Mouse (Mus musculus) embryonic facial prominence, embryonic 11.5 days (tissue): ENCODE measurements around the gene Mapkapk3. TPM values are rescaled to one million over a fixed set of nuclear protein-coding genes. Genes with fewer than 3 reads are reported as not detected.

Source experiments
- ATAC-seq: fragments of 200-750 bp; cut with Nextera tagmentation; replicated peaks from 2 replicates; pipeline ENCODE4 v1.8.0; 2017; ENCODE audit warnings: low read depth; ENCODE audit not compliant: insufficient number of reproducible peaks, low FRiP score, low TSS enrichment
- DNase-seq: peaks from one replicate; pipeline ENCODE4 v3.0.0-alpha.2; 2015; ENCODE audit warnings: low spot score
- H3K27ac ChIP-seq: fragments of 300-500 bp; sonication (generic); replicated peaks from 2 replicates; pipeline ENCODE4 v1.5.1; 2014; ENCODE audit warnings: mild to moderate bottlenecking, low read depth, low read length, control low read depth
- H3K27me3 ChIP-seq: fragments of 300-500 bp; sonication (generic); 2 replicates; pipeline ENCODE4 v1.6.1; 2014; ENCODE audit warnings: mild to moderate bottlenecking, low read length, moderate library complexity, mixed read lengths; ENCODE audit not compliant: control insufficient read depth, insufficient read depth
- H3K36me3 ChIP-seq: fragments of 300-500 bp; sonication (generic); replicated peaks from 2 replicates; pipeline ENCODE4 v1.6.1; 2014; ENCODE audit warnings: low read depth, mild to moderate bottlenecking, low read length, moderate library complexity, mixed read lengths; ENCODE audit not compliant: control insufficient read depth, insufficient read depth
- H3K4me1 ChIP-seq: fragments of 300-500 bp; sonication (generic); 2 replicates; pipeline ENCODE4 v1.6.1; 2014; ENCODE audit warnings: low read length, mixed read lengths; ENCODE audit not compliant: control insufficient read depth, insufficient read depth
- H3K4me2 ChIP-seq: fragments of 300-500 bp; sonication (generic); 2 replicates; pipeline ENCODE4 v1.6.1; 2014; ENCODE audit warnings: low read depth, mild to moderate bottlenecking, control low read depth, low read length, moderate library complexity
- H3K4me3 ChIP-seq: fragments of 300-500 bp; sonication (generic); 2 replicates; pipeline ENCODE4 v1.5.1; 2014; ENCODE audit warnings: low read depth, low read length, control low read depth
- H3K9ac ChIP-seq: fragments of 300-500 bp; sonication (generic); replicated peaks from 2 replicates; pipeline ENCODE4 v1.6.1; 2014; ENCODE audit warnings: mild to moderate bottlenecking, control low read depth, low read length
- H3K9me3 ChIP-seq: fragments of 300-500 bp; sonication (generic); replicated peaks from 2 replicates; pipeline ENCODE4 v1.6.1; 2016; ENCODE audit warnings: mild to moderate bottlenecking, low read length, inconsistent platforms, mixed read lengths; ENCODE audit not compliant: control insufficient read depth
- WGBS: fragments of 180-500 bp; shearing (Covaris S2); extraction: QIAGEN DNeasy Blood & Tissue Kit; methylation state at CpG from one replicate; pipeline ENCODE4 v1.1.7; 2014; 5-methylcytosine and 5-hydroxymethylcytosine counted together
- microRNA-seq: library from miRNA; unstranded; fragments of <30 nt; microRNA quantifications from one replicate; pipeline ENCODE4, GENCODE M21; 2016; ENCODE audit warnings: borderline number of aligned reads
- polyA plus RNA-seq: library from polyadenylated mRNA; unstranded; fragments of >200 nt; fragmentation: Nextera tagmentation; extraction: Ambion mirVana; gene quantifications from 2 replicates; pipeline ENCODE4 v1.2.1, GENCODE M21; 2014

Gene Mapkapk3
- polyA plus RNA-seq, 1 experiment from 2014 or later = 3.7 TPM

DNA sequence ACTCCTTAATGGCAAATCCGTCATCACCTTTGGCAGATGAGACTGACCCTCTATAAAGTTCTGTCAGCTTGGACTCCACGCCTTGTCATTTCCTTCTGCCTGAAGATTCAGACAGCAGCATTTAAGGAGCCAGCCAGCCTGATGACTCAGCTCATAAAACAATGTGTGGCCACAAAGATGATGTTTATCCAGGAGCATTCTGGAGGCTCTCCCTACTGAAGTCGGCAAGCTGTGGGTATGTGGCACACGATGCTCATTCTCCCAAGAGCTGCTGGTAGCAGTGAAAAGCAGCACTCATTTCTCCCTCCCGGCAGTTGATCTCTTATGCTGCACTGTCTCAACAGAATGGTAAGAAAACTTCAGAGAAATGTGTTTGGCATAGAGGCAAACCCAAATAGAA is 54.4 kb downstream of the Mapkapk3 start:
- H3K4me1 ChIP-seq = peaks cover 3% of the 10 kb centered on the region; the same call in 1 of the 2 replicates
- H3K4me3 ChIP-seq = no peak overlapping the region
- no peaks in the 10 kb centered on the region for H3K9me3 ChIP-seq
- 66% methylated on average over 5 of the region's 5 CpGs for WGBS
- peaks cover 53% of the 10 kb centered on the region for H3K27me3 ChIP-seq
- H3K27ac ChIP-seq = no peak overlapping the region
- ATAC-seq (no peak), DNase-seq (no peak)
- H3K36me3 ChIP-seq = no peaks in the 10 kb centered on the region
- no peak overlapping the region for H3K4me2 ChIP-seq
- no peak overlapping the region for H3K9ac ChIP-seq

DNA sequence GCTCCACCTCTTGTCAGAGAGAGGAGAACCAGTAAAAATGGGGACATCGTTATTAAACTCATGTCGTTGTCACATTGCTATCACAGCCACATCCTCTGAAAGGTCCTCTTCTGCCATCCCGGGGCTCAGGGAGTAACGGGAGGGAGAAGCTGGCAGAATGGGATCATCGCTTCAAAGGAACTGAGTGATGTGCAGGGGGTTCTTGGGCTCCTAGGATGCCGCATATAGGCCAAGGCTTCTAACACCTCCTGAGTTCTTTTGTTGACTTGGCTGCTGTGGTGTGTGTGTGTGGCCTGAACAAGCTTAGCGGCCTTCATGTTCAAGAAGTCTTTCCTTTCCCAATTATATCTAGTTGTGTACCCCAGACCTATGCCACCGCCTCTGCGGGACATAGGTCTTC is 57.5 kb downstream of the Mapkapk3 start:
- peak overlapping the region; percentile 99 for H3K4me2 ChIP-seq
- WGBS = 27% methylated on average over 9 of the region's 9 CpGs
- H3K4me1 ChIP-seq = peaks cover 3% of the 10 kb centered on the region; the same call in 1 of the 2 replicates
- H3K9ac ChIP-seq = peak overlapping the region; percentile 58; the same call in 1 of the 2 replicates
- peak overlapping the region; percentile 60 for H3K4me3 ChIP-seq
- H3K27ac ChIP-seq = no peak overlapping the region
- no peaks in the 10 kb centered on the region for H3K36me3 ChIP-seq
- ATAC-seq (no peak), DNase-seq (no peak)
- H3K27me3 ChIP-seq = peaks cover 49% of the 10 kb centered on the region
- no peaks in the 10 kb centered on the region for H3K9me3 ChIP-seq

- Histone ChIP-seq H3K4me2 (peak within 1 kb of the TSS; percentile 99), H3K27ac (no peak within 1 kb of the TSS), H3K36me3 (no peaks in the 10 kb centered on the region), H3K4me1 (peaks cover 3% of the 10 kb centered on the region; the same call in 1 of the 2 replicates), H3K9me3 (no peaks in the 10 kb centered on the region), H3K9ac (peak within 1 kb of the TSS; percentile 58), H3K4me3 (peak within 1 kb of the TSS; percentile 60), H3K27me3 (peaks cover 52% of the 10 kb centered on the region)
- WGBS = under 1% methylated on average over 71 of the region's 87 CpGs
- peak; percentile 80 for DNase-seq
- ATAC-seq = peak; percentile 83
Measured at GRCm38 (mm10) chr9:107231539-107232139, 58.0 kb downstream of the Mapkapk3 start, which contains the start of gene Dock3. TSS of gene Dock3 (minus strand) at chr9:107231909.

- Histone ChIP-seq H3K27me3 (peaks cover 49% of the 10 kb centered on the region), H3K27ac (no peak overlapping the region), H3K4me3 (peak overlapping the region; percentile 60), H3K36me3 (no peaks in the 10 kb centered on the region), H3K9me3 (no peaks in the 10 kb centered on the region), H3K4me2 (peak overlapping the region; percentile 99), H3K9ac (peak overlapping the region; percentile 58), H3K4me1 (peaks cover 3% of the 10 kb centered on the region; the same call in 1 of the 2 replicates)
- ATAC-seq = peak; percentile 86
- 3% methylated on average over 23 of the region's 50 CpGs for WGBS
- DNase-seq = peak; percentile 40
Measured at GRCm38 (mm10) chr9:107230991-107231538, 58.6 kb downstream of the Mapkapk3 start.

DNA sequence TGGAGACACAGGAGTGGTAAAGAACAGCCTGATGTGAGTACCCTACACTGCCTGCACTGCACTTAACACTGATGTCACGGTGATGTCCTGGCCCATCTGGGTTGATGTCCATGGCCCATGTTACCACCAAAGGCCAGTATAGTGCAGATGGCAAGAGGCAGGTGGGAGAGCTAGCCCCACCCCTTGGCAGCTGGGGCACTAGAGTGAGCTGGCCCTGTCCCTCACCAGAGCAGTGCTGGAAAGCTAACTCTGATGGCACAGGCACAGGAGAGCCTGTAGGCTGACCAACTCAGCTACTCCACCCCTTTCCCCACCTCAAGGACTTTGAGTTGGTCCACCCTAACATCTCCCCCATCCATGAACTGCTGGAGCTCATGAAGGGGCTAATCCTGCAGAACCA is 65.1 kb downstream of the Mapkapk3 start:
- Histone ChIP-seq H3K27ac (no peak overlapping the region), H3K27me3 (0 out of 2 replicates have a peak, but pooled peaks cover 3% of the 10 kb centered on the region), H3K36me3 (no peaks in the 10 kb centered on the region), H3K4me3 (no peak overlapping the region), H3K9me3 (no peaks in the 10 kb centered on the region), H3K4me1 (no peaks in the 10 kb centered on the region), H3K9ac (no peak overlapping the region), H3K4me2 (no peak overlapping the region)
- DNase-seq (no peak), ATAC-seq (no peak)
- WGBS = 83% methylated on average over 1 of the region's 1 CpGs

Small RNA genes lying within 50 kb of the gene (microRNA-seq; reads per million reads assigned to microRNA genes)
- gene Gm22238 = not detected

Other genes starting within 250 kb of the Mapkapk3 start
- gene Dock3, start 58.0 kb downstream of the Mapkapk3 start, polyA plus RNA-seq = 0.46 and 2.2 TPM in 2 replicates
- 3.4 and 3.7 TPM in 2 replicates for gene Cish, start 6.1 kb upstream of the Mapkapk3 start, polyA plus RNA-seq
- 8.2 and 11.0 TPM in 2 replicates for gene Hemk1, start 48.5 kb upstream of the Mapkapk3 start, polyA plus RNA-seq
- 0.70 and 0.72 TPM in 2 replicates for gene 6430571L13Rik, start 50.7 kb upstream of the Mapkapk3 start, polyA plus RNA-seq
- 0.59 and 0.63 TPM in 2 replicates for gene Cacna2d2, start 109.7 kb upstream of the Mapkapk3 start, polyA plus RNA-seq
- gene Tmem115, start 244.1 kb upstream of the Mapkapk3 start, polyA plus RNA-seq = 43.3 and 49.7 TPM in 2 replicates